Mouse (Mus musculus): ENCODE data around the gene Psme1. TPM values are rescaled to one million over a fixed set of nuclear protein-coding genes. Genes with fewer than 3 reads are reported as not detected.
A peak's percentile ranks its signal among the peaks of the same experiment; 100 is the strongest.

Psme1 gene
- polyA plus RNA-seq, 1 experiment from 2014 or later, result 130 TPM

DNA sequence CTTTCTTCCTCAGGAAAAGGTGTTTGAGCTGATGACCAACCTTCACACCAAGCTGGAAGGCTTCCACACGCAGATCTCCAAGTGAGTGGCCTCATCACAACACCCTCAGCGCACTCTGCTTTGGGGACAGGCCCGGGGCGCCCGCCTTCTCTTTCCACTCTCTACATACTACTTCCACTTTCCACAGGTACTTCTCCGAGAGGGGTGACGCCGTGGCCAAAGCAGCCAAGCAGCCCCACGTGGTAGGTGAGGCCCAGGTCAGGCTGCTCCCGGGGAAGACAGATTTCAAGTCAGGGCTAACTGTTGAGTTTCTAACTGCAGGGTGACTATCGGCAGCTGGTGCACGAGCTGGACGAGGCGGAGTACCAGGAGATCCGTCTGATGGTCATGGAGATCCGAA lies 2.8 kb downstream of the Psme1 start:
- Histone ChIP-seq H3K4me2 (replicated peaks; ENCODE audit: low read depth) (no peak overlapping the region), H3K9me3 (ENCODE audit: control insufficient read depth, low read length) (no peaks in the 10 kb centered on the region), H3K27ac (replicated peaks) (no peak overlapping the region), H3K27me3 (ENCODE audit: control insufficient read depth, insufficient read depth, low read length) (no peaks in the 10 kb centered on the region), H3K4me1 (replicated peaks; ENCODE audit: control insufficient read depth, insufficient read depth) (peaks cover 3% of the 10 kb centered on the region; the same call in 1 of the 2 replicates), H3K36me3 (ENCODE audit: control insufficient read depth, insufficient read depth, low read length) (peaks cover 4% of the 10 kb centered on the region; the same call in 1 of the 2 replicates), H3K9ac (ENCODE audit: low read length) (no peak overlapping the region), H3K4me3 (ENCODE audit: low read depth, low read length) (no peak overlapping the region)
- ATAC-seq (ENCODE audit: low FRiP score, low TSS enrichment) (no peak), DNase-seq (ENCODE audit: low spot score) (no peak)
- 93% methylated on average over 16 of the region's 16 CpGs for WGBS
- TF ChIP-seq EP300 (optimal IDR thresholded peaks at IDR 0.05) (no peak), CTCF (IDR thresholded peaks at IDR 0.05; ENCODE audit: low read depth) (no peak)

DNA sequence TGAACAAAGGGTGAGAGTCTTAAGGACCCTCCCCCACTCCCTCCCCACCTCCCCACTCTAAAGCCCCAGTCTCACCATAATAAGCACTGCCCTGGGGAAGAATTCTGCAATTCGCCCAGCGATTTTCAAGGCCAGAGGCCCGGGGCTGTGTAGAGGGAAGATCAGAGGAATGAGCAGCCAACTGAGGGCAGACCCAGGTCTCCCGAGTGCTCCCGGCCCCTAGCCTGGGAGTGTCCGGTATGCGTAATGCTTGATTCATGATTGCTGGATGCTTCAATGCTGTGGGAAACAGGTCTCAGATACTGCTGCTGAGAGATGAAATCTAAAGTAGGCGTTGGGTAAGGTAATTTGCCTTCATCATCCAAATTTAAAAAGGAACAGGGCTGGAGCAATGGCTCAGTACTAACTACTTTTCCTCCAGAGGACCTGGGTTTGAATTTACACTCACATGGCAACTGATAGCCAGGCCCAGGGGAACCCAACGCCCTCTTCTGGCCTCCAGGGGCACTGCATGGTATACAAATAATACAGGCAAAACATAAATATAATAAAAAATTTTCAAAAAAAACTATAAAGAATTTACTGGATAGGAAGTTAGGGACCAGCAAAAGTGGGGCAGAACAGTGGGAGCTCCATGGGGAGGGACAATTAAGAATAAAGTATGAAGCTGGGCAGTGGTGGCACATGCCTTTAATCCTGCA lies 4.2 kb downstream of the Psme1 start:
- Histone ChIP-seq H3K9ac (ENCODE audit: low read length) (no peak overlapping the region), H3K27me3 (ENCODE audit: control insufficient read depth, insufficient read depth, low read length) (no peaks in the 10 kb centered on the region), H3K4me1 (replicated peaks; ENCODE audit: control insufficient read depth, insufficient read depth) (peaks cover 3% of the 10 kb centered on the region; the same call in 1 of the 2 replicates), H3K4me2 (replicated peaks; ENCODE audit: low read depth) (no peak overlapping the region), H3K27ac (replicated peaks) (no peak overlapping the region), H3K36me3 (ENCODE audit: control insufficient read depth, insufficient read depth, low read length) (peaks cover 4% of the 10 kb centered on the region; the same call in 1 of the 2 replicates), H3K9me3 (ENCODE audit: control insufficient read depth, low read length) (no peaks in the 10 kb centered on the region), H3K4me3 (ENCODE audit: low read depth, low read length) (no peak overlapping the region)
- 70% methylated on average over 9 of the region's 9 CpGs for WGBS
- DNase-seq (ENCODE audit: low spot score) (no peak), ATAC-seq (ENCODE audit: low FRiP score, low TSS enrichment) (no peak)
- TF ChIP-seq CTCF (IDR thresholded peaks at IDR 0.05; ENCODE audit: low read depth) (peak; percentile 56), EP300 (optimal IDR thresholded peaks at IDR 0.05) (no peak)

DNA sequence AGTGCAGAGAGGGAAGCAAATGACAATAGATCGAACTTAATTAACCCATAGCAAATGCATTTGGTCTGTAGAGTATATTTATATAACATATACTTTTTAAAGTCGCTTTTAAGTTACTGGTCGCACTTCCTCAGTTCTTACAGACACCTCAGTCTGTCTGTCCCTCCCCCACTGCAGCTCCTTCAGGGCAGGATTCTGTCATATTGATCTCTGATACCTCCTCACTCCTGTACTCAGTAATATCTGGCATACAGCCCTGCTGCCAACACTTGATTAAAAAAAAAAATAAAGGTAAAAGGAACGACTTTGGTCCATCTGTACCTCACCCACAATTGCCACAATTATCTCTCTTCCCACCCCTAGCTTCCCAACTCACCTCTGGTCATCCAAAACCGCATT lies 6.4 kb downstream of the Psme1 start:
- TF ChIP-seq EP300 (optimal IDR thresholded peaks at IDR 0.05) (no peak), CTCF (IDR thresholded peaks at IDR 0.05; ENCODE audit: low read depth) (no peak)
- no peak for ATAC-seq (ENCODE audit: low FRiP score, low TSS enrichment)
- WGBS, result 40% methylated on average over 5 of the region's 5 CpGs

GRCm38 (mm10) chr14:55584702-55585565 lies 7.0 kb downstream of the Psme1 start, which contains the start of gene Emc9:
Gene Emc9 (minus strand): TSS chr14:55585302.
- ATAC-seq (ENCODE audit: low FRiP score, low TSS enrichment) (peak; percentile 85), DNase-seq (ENCODE audit: low spot score) (peak; percentile 78)
- Histone ChIP-seq H3K4me2 (replicated peaks; ENCODE audit: low read depth) (peak within 1 kb of the TSS; percentile 86), H3K9ac (ENCODE audit: low read length) (peak within 1 kb of the TSS; percentile 63), H3K27me3 (ENCODE audit: control insufficient read depth, insufficient read depth, low read length) (no peaks in the 10 kb centered on the region), H3K4me3 (ENCODE audit: low read depth, low read length) (peak within 1 kb of the TSS; percentile 53), H3K27ac (replicated peaks) (peak within 1 kb of the TSS; percentile 73), H3K36me3 (ENCODE audit: control insufficient read depth, insufficient read depth, low read length) (peaks cover 4% of the 10 kb centered on the region; the same call in 1 of the 2 replicates), H3K9me3 (ENCODE audit: control insufficient read depth, low read length) (no peaks in the 10 kb centered on the region), H3K4me1 (replicated peaks; ENCODE audit: control insufficient read depth, insufficient read depth) (peaks cover 3% of the 10 kb centered on the region; the same call in 1 of the 2 replicates)
- TF ChIP-seq CTCF (IDR thresholded peaks at IDR 0.05; ENCODE audit: low read depth), result no peak
- TF ChIP-seq EP300 (optimal IDR thresholded peaks at IDR 0.05), result no peak
- WGBS, result 5% methylated on average over 43 of the region's 43 CpGs

More for the DNA sequence above, 6.4 kb downstream of the Psme1 start:
- H3K4me2 ChIP-seq (replicated peaks; ENCODE audit: low read depth), result peak overlapping the region; percentile 86
- H3K9ac ChIP-seq (ENCODE audit: low read length), result no peak overlapping the region
- H3K9me3 ChIP-seq (ENCODE audit: control insufficient read depth, low read length), result no peaks in the 10 kb centered on the region
- peaks cover 3% of the 10 kb centered on the region; the same call in 1 of the 2 replicates for H3K4me1 ChIP-seq (replicated peaks; ENCODE audit: control insufficient read depth, insufficient read depth)
- no peaks in the 10 kb centered on the region for H3K27me3 ChIP-seq (ENCODE audit: control insufficient read depth, insufficient read depth, low read length)
- H3K27ac ChIP-seq (replicated peaks), result no peak overlapping the region
- H3K4me3 ChIP-seq (ENCODE audit: low read depth, low read length), result peak overlapping the region; percentile 53
- no peak for DNase-seq (ENCODE audit: low spot score)
- H3K36me3 ChIP-seq (ENCODE audit: control insufficient read depth, insufficient read depth, low read length), result peaks cover 4% of the 10 kb centered on the region; the same call in 1 of the 2 replicates

GRCm38 (mm10) chr14:55585566-55585960 lies 7.6 kb downstream of the Psme1 start:
- H3K36me3 ChIP-seq (ENCODE audit: control insufficient read depth, insufficient read depth, low read length), result peaks cover 3% of the 10 kb centered on the region; the same call in 1 of the 2 replicates
- H3K4me3 ChIP-seq (ENCODE audit: low read depth, low read length), result peak overlapping the region; percentile 53
- H3K9ac ChIP-seq (ENCODE audit: low read length), result no peak overlapping the region
- H3K9me3 ChIP-seq (ENCODE audit: control insufficient read depth, low read length), result no peaks in the 10 kb centered on the region
- no peaks in the 10 kb centered on the region for H3K27me3 ChIP-seq (ENCODE audit: control insufficient read depth, insufficient read depth, low read length)
- H3K4me1 ChIP-seq (replicated peaks; ENCODE audit: control insufficient read depth, insufficient read depth), result peaks cover 3% of the 10 kb centered on the region; the same call in 1 of the 2 replicates
- ATAC-seq (ENCODE audit: low FRiP score, low TSS enrichment) (peak; percentile 44; the same call in 1 of the 2 replicates), DNase-seq (ENCODE audit: low spot score) (peak; percentile 39)
- TF ChIP-seq EP300 (optimal IDR thresholded peaks at IDR 0.05) (no peak), CTCF (IDR thresholded peaks at IDR 0.05; ENCODE audit: low read depth) (no peak)
- 36% methylated on average over 6 of the region's 6 CpGs for WGBS
- peak overlapping the region; percentile 73 for H3K27ac ChIP-seq (replicated peaks)
- H3K4me2 ChIP-seq (replicated peaks; ENCODE audit: low read depth), result peak overlapping the region; percentile 86
